Mouse (Mus musculus): Measurements from ENCODE around the gene Uhrf1.
"Not testable (repeated sequence)": the region's sequence is repeated elsewhere in the genome, so short reads cannot be mapped to it uniquely, and the experiment has no call there.

DNA sequence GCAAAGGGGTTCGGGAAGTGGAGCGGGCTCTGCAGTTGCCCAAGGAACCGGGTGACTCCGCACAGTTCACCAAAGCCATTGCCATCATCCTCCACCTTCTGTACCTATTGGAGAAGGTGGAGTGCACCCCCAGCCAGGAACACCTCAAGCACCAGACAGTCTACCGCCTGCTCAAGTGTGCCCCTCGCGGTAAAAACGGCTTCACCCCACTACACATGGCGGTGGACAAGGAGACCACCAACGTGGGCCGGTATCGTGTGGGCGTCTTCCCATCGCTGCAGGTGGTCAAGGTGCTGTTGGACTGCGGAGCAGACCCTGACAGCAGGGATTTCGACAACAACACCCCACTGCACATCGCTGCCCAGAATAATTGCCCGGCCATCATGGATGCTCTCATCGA, 44.9 kb upstream of the Uhrf1 start:
- not testable (repeated sequence) for TF ChIP-seq CTCF (IDR thresholded peaks at IDR 0.05; ENCODE audit: low read depth, low read length); POLR2AphosphoS5 (IDR thresholded peaks at IDR 0.05; ENCODE audit: insufficient replicate concordance, low read depth, low read length); TAL1 (conservative IDR thresholded peaks at IDR 0.05; ENCODE audit: low read depth, low read length)
